Mouse (Mus musculus): ENCODE measurements at regions not wholly inside any gene's neighbourhood (a gene's known extent, or its start where the extent isn't known, plus 50 kb on each side); places are given as distances from the start of the nearest gene placed in this dataset.

- TF ChIP-seq CTCF (IDR thresholded peaks at IDR 0.05; ENCODE audit: borderline replicate concordance, extremely low read depth, insufficient read depth, insufficient read length) (no peak), POLR2A (IDR thresholded peaks at IDR 0.05; ENCODE audit: borderline replicate concordance, extremely low read depth, insufficient read depth, insufficient read length, poor library complexity, severe bottlenecking) (no peak)
These were observed 107.0 kb upstream of the Sall1 start for GRCm38 (mm10) chr8:89150952-89151351.
